Mouse (Mus musculus) CH12.LX (cell line): Measurements from ENCODE around the gene Olfr763.

Source experiments
- BHLHE40 ChIP-seq: IDR thresholded peaks from 2 replicates; pipeline ENCODE4 v1.6.1; 2011; ENCODE audit warnings: mild to moderate bottlenecking, low read depth, low read length, improper control_type of control experiment
- CTCF ChIP-seq, 2 experiments: IDR thresholded peaks in 1 of 2; conservative IDR thresholded peaks in 1 of 2; 2 replicates each; pipeline ENCODE4 v1.5.1; 2011 to 2012; ENCODE audit warnings: low read depth in 2 of 2, low read length in 2 of 2, improper control_type of control experiment in 1 of 2, inconsistent platforms in 1 of 2, mild to moderate bottlenecking in 1 of 2, moderate library complexity in 1 of 2
- E2F4 ChIP-seq: IDR thresholded peaks from 2 replicates; pipeline ENCODE4 v1.6.1; 2011; ENCODE audit warnings: low read depth, low read length, improper control_type of control experiment; ENCODE audit not compliant: insufficient replicate concordance
- JUN ChIP-seq: IDR thresholded peaks from 2 replicates; pipeline ENCODE4 v1.6.1; 2011; ENCODE audit warnings: low read depth, mild to moderate bottlenecking, low read length, improper control_type of control experiment, moderate library complexity; ENCODE audit not compliant: insufficient read depth
- MYC ChIP-seq: IDR thresholded peaks from 2 replicates; pipeline ENCODE4 v1.6.1; 2011; ENCODE audit warnings: low read depth, mild to moderate bottlenecking, improper control_type of control experiment, low read length
- POLR2A ChIP-seq: IDR thresholded peaks from 2 replicates; pipeline ENCODE4 v1.6.1; 2011; ENCODE audit warnings: low read depth, mild to moderate bottlenecking, improper control_type of control experiment, low read length
- RCOR1 ChIP-seq: conservative IDR thresholded peaks from 2 replicates; pipeline ENCODE4 v1.6.1; 2012; ENCODE audit warnings: low read depth, mild to moderate bottlenecking, inconsistent platforms, low read length, improper control_type of control experiment
- SMC3 ChIP-seq: IDR thresholded peaks from 2 replicates; pipeline ENCODE4 v1.6.1; 2011; ENCODE audit warnings: low read depth, low read length, improper control_type of control experiment
- TCF12 ChIP-seq: IDR thresholded peaks from 2 replicates; pipeline ENCODE4 v1.6.1; 2014; ENCODE audit warnings: low read depth, mild to moderate bottlenecking, inconsistent platforms, low read length, improper control_type of control experiment
- USF1 ChIP-seq: IDR thresholded peaks from 2 replicates; pipeline ENCODE4 v1.6.1; 2014; ENCODE audit warnings: low read depth, mild to moderate bottlenecking, inconsistent platforms, low read length, improper control_type of control experiment
- ZKSCAN1 ChIP-seq: IDR thresholded peaks from 2 replicates; pipeline ENCODE4 v1.6.1; 2012; ENCODE audit warnings: low read depth, inconsistent platforms, low read length, improper control_type of control experiment, borderline replicate concordance

DNA sequence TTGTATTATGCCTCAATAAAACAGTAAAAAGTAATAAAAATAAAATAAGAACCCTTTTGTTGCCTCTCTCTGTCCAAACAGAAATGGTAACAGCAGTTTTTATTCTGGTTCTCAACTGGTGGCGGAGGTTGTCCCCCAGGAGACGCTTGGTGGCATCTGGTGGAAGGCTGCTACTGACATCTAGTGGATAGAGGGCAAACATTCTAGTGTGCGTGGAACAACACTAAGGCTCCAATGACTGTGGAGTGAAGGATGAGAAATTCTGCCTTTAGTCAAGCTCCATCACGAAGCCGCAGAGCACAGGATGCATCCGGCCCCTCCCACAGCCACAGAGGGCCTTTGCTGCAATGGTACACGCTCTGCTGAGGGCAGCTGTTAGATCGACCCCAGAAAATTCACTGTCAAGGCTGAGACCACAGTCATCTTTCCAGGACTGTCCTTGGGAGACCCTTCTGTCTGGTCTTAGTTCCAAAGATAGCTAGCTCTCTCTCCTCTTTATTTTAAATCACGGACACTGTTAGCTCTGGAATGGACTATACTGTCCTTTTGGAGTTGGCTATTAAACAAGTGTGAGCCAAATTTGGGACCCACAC, 33.0 kb upstream of the Olfr763 start:
- TF ChIP-seq TCF12 = no peak
- TF ChIP-seq CTCF (conservative IDR thresholded peaks at IDR 0.05 in 1 of 2, IDR thresholded peaks at IDR 0.05 in 1 of 2; ENCODE audit: low read depth in 2 of 2, low read length in 2 of 2) = peak; percentile 50 to 91; a peak in 3 of 4 replicates
- peak; percentile 63 for TF ChIP-seq SMC3
- no peak for TF ChIP-seq MYC
- TF ChIP-seq POLR2A = no peak
- no peak for TF ChIP-seq ZKSCAN1
- TF ChIP-seq BHLHE40 = no peak
- TF ChIP-seq USF1 = no peak
- TF ChIP-seq RCOR1 = no peak
- no peak for TF ChIP-seq JUN
- no peak for TF ChIP-seq E2F4
